Mouse (Mus musculus): ENCODE data around the gene Eef1a2. TPM values are rescaled to one million over a fixed set of nuclear protein-coding genes. Genes with fewer than 3 reads are reported as not detected.

The Eef1a2 gene
- 0.16 and 238 TPM in 2 replicates for polyA plus RNA-seq (2012; rRNA removed; ENCODE audit: low replicate concordance)

GRCm38 (mm10) chr2:181156248-181157121 lies at the start of gene Eef1a2:
TSS of gene Eef1a2 (minus strand) at chr2:181157014.

GRCm38 (mm10) chr2:181202422-181202821 lies 45.6 kb upstream of the Eef1a2 start, which contains the start of gene Ptk6:
TSS of gene Ptk6 (minus strand) at chr2:181202789.

GRCm38 (mm10) chr2:181187121-181188000 lies 30.5 kb upstream of the Eef1a2 start, which contains the start of gene Ppdpf:
TSS of gene Ppdpf (plus strand) at chr2:181187247.

GRCm38 (mm10) chr2:181134591-181135445 lies 22.0 kb downstream of the Eef1a2 start, which contains the start of gene Kcnq2:
TSS of gene Kcnq2 (minus strand) at chr2:181135300.

Other genes with a start within 250 kb of the Eef1a2 start
- 22.5 and 61.6 TPM in 2 replicates for gene Ythdf1, start 236.1 kb downstream of the Eef1a2 start, polyA plus RNA-seq (2012; rRNA removed; ENCODE audit: low replicate concordance)
- gene Birc7, start 228.0 kb downstream of the Eef1a2 start, polyA plus RNA-seq (2012; rRNA removed; ENCODE audit: low replicate concordance): not detected in 2 replicates
- gene Nkain4, start 202.3 kb downstream of the Eef1a2 start, polyA plus RNA-seq (2012; rRNA removed; ENCODE audit: low replicate concordance): 0.88 and 1.0 TPM in 2 replicates
- 47.7 and 59.1 TPM in 2 replicates for gene Arfgap1, start 189.8 kb downstream of the Eef1a2 start, polyA plus RNA-seq (2012; rRNA removed; ENCODE audit: low replicate concordance)
- gene Col20a1, start 170.5 kb downstream of the Eef1a2 start, polyA plus RNA-seq (2012; rRNA removed; ENCODE audit: low replicate concordance): 2.6 and 3.5 TPM in 2 replicates
- gene Chrna4, start 113.5 kb downstream of the Eef1a2 start, polyA plus RNA-seq (2012; rRNA removed; ENCODE audit: low replicate concordance): 0.35 TPM in 1 of 2 replicates, not detected in the other
- gene Kcnq2, start 21.7 kb downstream of the Eef1a2 start, polyA plus RNA-seq (2012; rRNA removed; ENCODE audit: low replicate concordance): 0.04 TPM in 1 of 2 replicates, not detected in the other
- 163 and 261 TPM in 2 replicates for gene Ppdpf, start 30.2 kb upstream of the Eef1a2 start, polyA plus RNA-seq (2012; rRNA removed; ENCODE audit: low replicate concordance)
- gene Ptk6, start 45.8 kb upstream of the Eef1a2 start, polyA plus RNA-seq (2012; rRNA removed; ENCODE audit: low replicate concordance): 0.11 and 0.40 TPM in 2 replicates
- gene Srms, start 56.2 kb upstream of the Eef1a2 start, polyA plus RNA-seq (2012; rRNA removed; ENCODE audit: low replicate concordance): 1.4 and 1.9 TPM in 2 replicates
- gene Fndc11, start 63.0 kb upstream of the Eef1a2 start, polyA plus RNA-seq (2012; rRNA removed; ENCODE audit: low replicate concordance): 0.27 and 0.34 TPM in 2 replicates
- gene Helz2, start 85.0 kb upstream of the Eef1a2 start, polyA plus RNA-seq (2012; rRNA removed; ENCODE audit: low replicate concordance): 53.0 and 78.8 TPM in 2 replicates
- 25.4 and 31.0 TPM in 2 replicates for gene Gmeb2, start 131.0 kb upstream of the Eef1a2 start, polyA plus RNA-seq (2012; rRNA removed; ENCODE audit: low replicate concordance)
- gene Stmn3, start 157.5 kb upstream of the Eef1a2 start, polyA plus RNA-seq (2012; rRNA removed; ENCODE audit: low replicate concordance): 0.12 and 0.30 TPM in 2 replicates
- gene Rtel1, start 162.7 kb upstream of the Eef1a2 start, polyA plus RNA-seq (2012; rRNA removed; ENCODE audit: low replicate concordance): 39.3 and 60.7 TPM in 2 replicates
- 37.8 and 41.8 TPM in 2 replicates for gene Zgpat, start 207.9 kb upstream of the Eef1a2 start, polyA plus RNA-seq (2012; rRNA removed; ENCODE audit: low replicate concordance)
- gene Arfrp1, start 208.4 kb upstream of the Eef1a2 start, polyA plus RNA-seq (2012; rRNA removed; ENCODE audit: low replicate concordance): 32.9 and 45.7 TPM in 2 replicates
- gene Lime1, start 223.1 kb upstream of the Eef1a2 start, polyA plus RNA-seq (2012; rRNA removed; ENCODE audit: low replicate concordance): 90.2 and 175 TPM in 2 replicates

Measured in mammary gland, adult 2 months (tissue).